Mouse (Mus musculus) erythroblast, embryonic 14.5 days (primary cell): ENCODE measurements around the gene Fhod1. TPM values are rescaled to one million over a fixed set of nuclear protein-coding genes. Genes with fewer than 3 reads are reported as not detected.

Source experiments
- H3K27me3 ChIP-seq: 2 replicates; pipeline ENCODE4 v1.6.1; 2012; ENCODE audit warnings: inconsistent platforms; ENCODE audit not compliant: control insufficient read depth
- H3K36me3 ChIP-seq: 2 replicates; pipeline ENCODE4 v1.6.1; 2012; ENCODE audit warnings: mild to moderate bottlenecking, inconsistent platforms; ENCODE audit not compliant: control insufficient read depth
- H3K4me1 ChIP-seq: 2 replicates; pipeline ENCODE4 v1.6.1; 2012; ENCODE audit warnings: inconsistent platforms; ENCODE audit not compliant: control insufficient read depth
- H3K4me3 ChIP-seq: replicated peaks from 2 replicates; pipeline ENCODE3; 2012; ENCODE audit warnings: moderate library complexity, mild to moderate bottlenecking, inconsistent platforms
- H3K9me3 ChIP-seq: 2 replicates; pipeline ENCODE4 v1.6.1; 2012; ENCODE audit warnings: low read length, inconsistent platforms, mixed read lengths; ENCODE audit not compliant: control insufficient read depth
- GATA1 ChIP-seq: IDR thresholded peaks from 2 replicates; pipeline ENCODE4 v1.6.1; 2012; ENCODE audit warnings: low read length, inconsistent platforms, mixed read lengths
- TAL1 ChIP-seq: IDR thresholded peaks from 3 replicates; pipeline ENCODE4 v1.6.1; 2012; ENCODE audit warnings: low read length, inconsistent platforms, mixed read lengths
- polyA plus RNA-seq: library from polyadenylated mRNA; stranded (reverse); fragments of >175 nt; gene quantifications from 2 replicates; pipeline ENCODE4 v1.2.3, GENCODE M21; 2012

The Fhod1 gene
- polyA plus RNA-seq, 1 experiment = 0.19 TPM

DNA sequence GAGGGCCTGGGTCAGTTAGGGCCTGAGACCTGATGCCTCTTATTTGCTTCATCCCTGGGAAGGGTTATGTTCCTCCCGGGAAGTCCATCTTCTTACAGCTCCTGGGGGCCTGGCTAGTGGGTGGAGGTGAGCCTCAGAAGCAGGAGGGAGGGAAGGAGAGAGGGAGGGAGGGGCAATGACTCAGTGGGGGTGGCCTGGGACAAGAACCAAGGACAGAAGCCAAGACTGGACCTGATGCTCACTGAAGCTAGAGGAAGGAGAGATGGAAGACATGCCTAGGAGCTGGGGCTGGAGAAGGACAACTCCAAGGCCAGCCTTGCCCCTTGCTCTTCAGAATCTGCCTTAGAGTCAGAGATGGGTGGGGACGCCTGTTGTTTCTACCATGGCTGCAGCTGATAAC is 25.3 kb upstream of the Fhod1 start, which contains the start of gene Plekhg4:
Gene Plekhg4 (plus strand): TSS at position 243 of the 400 bp plus-strand sequence.
- TF ChIP-seq TAL1 (no peak), GATA1 (no peak)
- H3K4me3 ChIP-seq = no peak within 1 kb of the TSS
- peaks cover 17% of the 10 kb centered on the region for H3K4me1 ChIP-seq
- peaks cover 9% of the 10 kb centered on the region for H3K27me3 ChIP-seq
- no peaks in the 10 kb centered on the region for H3K36me3 ChIP-seq
- peaks cover 6% of the 10 kb centered on the region; the same call in 1 of the 2 replicates for H3K9me3 ChIP-seq

DNA sequence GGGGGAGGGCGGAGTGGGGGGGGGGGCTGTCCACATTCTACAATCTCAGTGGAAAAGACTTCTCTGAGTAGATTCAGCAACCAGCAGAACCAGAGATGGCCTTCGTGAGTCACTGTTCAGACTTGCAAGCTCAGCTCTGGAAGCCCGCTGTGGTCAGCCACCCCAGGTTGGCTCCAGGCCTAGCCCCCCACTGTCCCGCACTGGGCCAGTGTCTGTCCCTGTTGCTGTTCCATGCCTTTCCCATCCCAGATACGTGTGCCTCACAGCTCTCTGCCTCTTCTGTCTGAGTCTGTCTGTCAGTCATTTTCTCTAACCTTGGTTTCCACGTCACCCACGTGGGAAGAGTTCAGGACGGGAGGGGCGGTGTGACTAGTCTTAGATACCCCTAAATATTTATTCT is 24.7 kb upstream of the Fhod1 start:
- Histone ChIP-seq H3K9me3 (peaks cover 6% of the 10 kb centered on the region; the same call in 1 of the 2 replicates), H3K27me3 (peaks cover 12% of the 10 kb centered on the region), H3K36me3 (no peaks in the 10 kb centered on the region), H3K4me3 (no peak overlapping the region), H3K4me1 (peaks cover 17% of the 10 kb centered on the region)
- TF ChIP-seq TAL1 = no peak
- TF ChIP-seq GATA1 = no peak

DNA sequence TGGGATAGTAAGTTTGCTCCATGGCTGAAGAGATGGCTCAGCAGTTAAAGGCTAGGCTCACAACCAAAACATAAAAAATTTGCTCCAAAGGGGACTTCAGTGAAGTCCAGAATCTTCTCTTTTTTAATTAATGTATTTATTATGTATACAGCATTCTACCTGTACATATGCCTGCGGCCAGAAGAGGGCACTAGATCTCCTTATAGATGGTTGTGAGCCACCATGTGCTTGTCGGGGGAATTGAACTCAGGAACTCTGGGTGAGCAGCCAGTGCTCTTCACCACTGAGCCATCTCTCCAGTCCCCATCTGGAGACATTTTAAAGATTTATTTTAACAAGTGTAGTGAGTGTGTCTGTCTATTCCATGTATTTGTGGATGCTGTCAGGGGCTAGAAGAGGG is 19.4 kb upstream of the Fhod1 start:
- Histone ChIP-seq H3K36me3 (no peaks in the 10 kb centered on the region), H3K4me1 (no peaks in the 10 kb centered on the region), H3K27me3 (peaks cover 8% of the 10 kb centered on the region), H3K4me3 (no peak overlapping the region), H3K9me3 (0 out of 2 replicates have a peak, but pooled peaks cover 3% of the 10 kb centered on the region)
- TF ChIP-seq GATA1 (no peak), TAL1 (no peak)

DNA sequence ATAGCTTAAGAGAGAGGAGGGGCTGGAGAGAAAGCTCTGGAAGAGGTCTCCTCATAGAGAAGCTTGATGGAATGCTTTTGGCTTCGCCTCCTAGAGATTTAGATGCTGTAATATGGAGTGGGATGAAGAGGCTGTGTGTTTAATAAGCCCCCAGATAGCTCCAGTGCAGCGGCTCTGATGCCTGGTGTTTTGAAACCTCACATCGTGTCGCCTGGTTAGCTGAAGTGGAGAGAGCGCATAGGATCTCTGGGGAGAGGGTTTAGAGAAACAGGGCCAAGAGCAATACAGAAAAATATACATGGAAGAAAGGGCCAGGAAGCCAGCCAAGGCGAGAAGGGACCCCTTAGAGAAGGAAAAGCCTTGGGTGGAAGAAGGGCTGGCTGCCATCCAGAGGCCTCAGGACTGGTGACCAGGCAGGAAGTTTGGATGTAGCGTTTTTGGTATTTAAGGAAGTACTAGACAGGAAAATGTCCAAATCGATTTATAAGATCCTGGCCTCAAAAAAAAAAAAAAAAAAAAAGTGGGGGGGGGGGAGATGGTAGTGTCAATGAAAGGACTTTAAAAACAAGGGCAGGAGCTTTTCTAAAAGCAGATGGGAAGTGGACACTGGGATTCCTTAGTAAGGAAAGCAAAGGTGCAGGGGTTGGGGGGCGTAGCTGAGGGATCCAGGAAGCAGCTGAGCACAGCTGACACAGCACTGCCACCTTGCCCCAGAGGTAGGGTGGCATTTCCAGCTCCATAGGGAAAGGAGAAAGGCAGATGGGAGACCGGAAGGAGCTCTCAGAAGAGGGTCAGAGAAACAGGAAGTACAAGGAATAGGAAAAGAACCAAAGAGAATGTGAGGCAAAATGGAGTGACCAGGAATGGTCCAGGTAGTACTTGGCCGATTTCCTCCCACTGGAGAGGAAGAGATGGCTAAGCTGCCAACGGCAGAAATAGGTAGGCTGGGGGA is 14.3 kb upstream of the Fhod1 start:
- Histone ChIP-seq H3K36me3 (no peaks in the 10 kb centered on the region), H3K4me3 (no peak overlapping the region), H3K27me3 (peaks cover 12% of the 10 kb centered on the region), H3K4me1 (peaks cover 2% of the 10 kb centered on the region; the same call in 1 of the 2 replicates), H3K9me3 (no peaks in the 10 kb centered on the region)
- TF ChIP-seq TAL1 (no peak), GATA1 (no peak)

DNA sequence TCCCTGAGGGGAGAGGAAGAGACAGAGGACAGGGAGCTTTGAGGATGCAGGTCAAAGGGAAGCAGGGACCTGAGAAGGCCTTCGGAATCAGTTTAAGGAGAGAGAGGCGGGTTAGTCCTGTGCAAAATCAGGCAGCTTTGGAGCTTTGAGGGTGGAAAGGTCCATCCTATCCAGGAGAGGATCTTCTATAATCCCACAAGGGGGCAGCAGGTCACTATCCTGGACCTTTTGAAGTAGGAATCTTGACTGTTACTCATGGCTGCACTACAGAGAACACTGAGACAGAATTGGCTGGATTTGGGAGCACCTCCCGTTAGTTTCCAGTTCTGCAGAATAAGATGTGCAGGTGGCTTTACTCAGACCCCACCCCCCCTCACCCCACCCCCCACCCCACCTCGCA is 11.9 kb upstream of the Fhod1 start:
- H3K27me3 ChIP-seq = peaks cover 24% of the 10 kb centered on the region
- peaks cover 2% of the 10 kb centered on the region for H3K4me1 ChIP-seq

DNA sequence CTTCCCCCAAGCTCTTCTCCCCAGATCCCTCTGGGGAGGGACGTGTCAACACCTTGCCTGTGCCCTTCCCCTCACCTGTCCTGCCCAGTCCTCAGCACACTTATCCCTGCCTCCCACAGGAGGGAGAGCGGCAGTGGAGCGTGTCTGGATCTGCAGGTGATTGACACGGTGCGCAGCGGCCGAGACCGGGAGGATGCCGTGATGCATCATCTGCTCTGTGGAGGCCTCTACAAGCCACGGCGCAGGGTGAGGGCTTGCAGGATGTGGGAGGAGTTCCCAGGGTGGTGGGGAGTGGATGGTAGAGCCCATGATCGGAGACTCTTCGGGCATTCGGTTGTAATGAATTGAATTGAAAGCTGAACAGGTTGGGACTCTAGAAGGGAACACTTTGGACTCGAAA is 11.5 kb upstream of the Fhod1 start:
- H3K4me3 ChIP-seq = no peak overlapping the region
- H3K9me3 ChIP-seq = no peaks in the 10 kb centered on the region
- peaks cover 26% of the 10 kb centered on the region for H3K27me3 ChIP-seq
- H3K36me3 ChIP-seq = no peaks in the 10 kb centered on the region
- no peak for TF ChIP-seq GATA1
- no peak for TF ChIP-seq TAL1
- peaks cover 2% of the 10 kb centered on the region for H3K4me1 ChIP-seq

More for the DNA sequence above, 11.9 kb upstream of the Fhod1 start:
- TF ChIP-seq GATA1 (no peak), TAL1 (no peak)
- H3K4me3 ChIP-seq = no peak overlapping the region
- no peaks in the 10 kb centered on the region for H3K9me3 ChIP-seq
- no peaks in the 10 kb centered on the region for H3K36me3 ChIP-seq

DNA sequence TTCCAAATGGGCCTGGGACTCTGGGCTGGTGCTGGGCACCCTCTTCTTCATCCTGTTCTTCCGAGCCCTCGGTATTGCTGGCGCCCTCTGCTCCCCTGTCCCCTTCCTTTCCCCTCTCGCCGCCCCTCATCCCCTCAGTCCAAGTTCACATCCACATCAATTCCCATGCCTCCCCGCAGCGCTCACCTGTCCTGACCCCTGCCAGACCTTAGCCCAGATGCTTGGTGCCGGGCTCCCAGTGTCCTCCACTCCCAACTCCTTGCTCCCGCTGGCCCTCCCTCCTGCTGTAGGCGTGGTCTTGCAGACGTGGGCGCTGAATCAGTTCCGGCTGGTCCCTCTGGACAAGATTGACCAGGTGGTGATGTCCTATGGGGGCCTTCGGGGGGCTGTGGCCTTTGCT is 8.9 kb upstream of the Fhod1 start:
- Histone ChIP-seq H3K27me3 (peaks cover 40% of the 10 kb centered on the region), H3K36me3 (no peaks in the 10 kb centered on the region), H3K4me3 (no peak overlapping the region), H3K4me1 (peaks cover 2% of the 10 kb centered on the region), H3K9me3 (no peaks in the 10 kb centered on the region)
- TF ChIP-seq GATA1 = no peak
- no peak for TF ChIP-seq TAL1

DNA sequence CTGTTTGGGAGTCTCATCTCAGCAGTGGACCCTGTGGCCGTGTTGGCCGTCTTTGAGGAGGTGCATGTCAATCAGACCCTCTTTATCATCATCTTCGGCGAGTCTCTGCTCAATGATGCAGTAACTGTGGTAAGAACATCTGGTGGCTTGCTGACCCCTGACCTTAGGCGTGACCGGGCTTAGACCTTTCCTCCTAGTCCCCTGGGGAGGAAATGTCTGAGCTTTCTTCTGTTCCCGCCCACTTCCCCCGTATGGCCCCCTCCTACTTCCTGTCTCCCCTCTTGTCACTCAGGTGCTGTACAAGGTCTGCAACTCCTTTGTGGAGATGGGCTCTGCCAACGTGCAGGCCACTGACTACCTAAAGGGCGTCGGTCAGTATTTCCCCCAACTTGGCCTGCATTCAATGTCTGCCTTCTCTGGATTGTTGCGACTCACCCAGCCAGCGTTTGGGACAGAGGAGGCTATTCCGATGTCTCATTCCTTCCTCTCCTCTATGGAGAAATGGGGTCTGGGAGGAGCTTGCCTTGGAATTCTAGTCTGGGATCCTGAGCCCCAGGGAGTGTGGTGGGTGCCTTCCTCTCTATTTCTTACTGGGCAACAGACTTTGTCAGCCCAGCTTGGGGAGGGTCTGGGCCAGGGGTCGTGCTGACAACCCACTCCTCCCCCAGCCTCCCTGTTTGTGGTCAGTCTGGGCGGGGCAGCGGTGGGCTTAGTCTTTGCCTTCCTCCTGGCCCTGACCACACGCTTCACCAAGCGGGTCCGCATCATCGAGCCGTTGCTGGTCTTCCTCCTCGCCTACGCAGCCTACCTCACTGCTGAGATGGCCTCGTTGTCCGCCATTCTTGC is 7.6 kb upstream of the Fhod1 start:
- TF ChIP-seq GATA1 (no peak), TAL1 (no peak)
- Histone ChIP-seq H3K4me3 (no peak overlapping the region), H3K27me3 (peaks cover 53% of the 10 kb centered on the region), H3K9me3 (no peaks in the 10 kb centered on the region), H3K4me1 (peaks cover 2% of the 10 kb centered on the region), H3K36me3 (no peaks in the 10 kb centered on the region)

DNA sequence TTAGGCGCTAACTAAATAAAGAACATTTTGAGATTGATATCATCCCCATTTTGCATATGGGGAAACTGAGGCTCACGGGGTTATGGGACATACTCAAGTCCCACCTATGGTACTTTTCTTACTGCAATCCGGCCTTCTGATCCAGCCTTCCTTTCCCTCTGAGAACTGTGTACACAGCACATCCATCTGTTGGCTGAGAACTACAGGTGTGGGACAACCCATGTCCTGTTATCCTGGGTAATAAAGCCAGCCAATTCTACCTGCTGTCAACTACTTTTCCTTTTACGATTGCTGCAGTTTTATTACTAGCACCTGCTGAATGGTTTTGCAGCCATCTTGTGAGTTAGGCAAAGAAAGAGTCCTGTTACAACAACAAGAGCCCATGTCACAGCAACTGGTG is 6.8 kb upstream of the Fhod1 start:
- Histone ChIP-seq H3K27me3 (peaks cover 61% of the 10 kb centered on the region), H3K4me3 (no peak overlapping the region), H3K36me3 (no peaks in the 10 kb centered on the region), H3K9me3 (peaks cover 4% of the 10 kb centered on the region; the same call in 1 of the 2 replicates), H3K4me1 (peaks cover 2% of the 10 kb centered on the region)
- TF ChIP-seq TAL1 (no peak), GATA1 (no peak)
